Mouse (Mus musculus): Measurements from ENCODE around the gene Sept9. TPM values are rescaled to one million over a fixed set of nuclear protein-coding genes. Genes with fewer than 3 reads are reported as not detected.

Sept9 gene
- polyA plus RNA-seq, 1 experiment from 2014 or later, result 208 TPM

- WGBS, result 88% methylated on average over 6 of the region's 6 CpGs
- no peak overlapping the region for H3K4me3 ChIP-seq (ENCODE audit: low read depth, low read length)
These were observed 40.2 kb downstream of the Sept9 start for GRCm38 (mm10) chr11:117239617-117240016.

DNA sequence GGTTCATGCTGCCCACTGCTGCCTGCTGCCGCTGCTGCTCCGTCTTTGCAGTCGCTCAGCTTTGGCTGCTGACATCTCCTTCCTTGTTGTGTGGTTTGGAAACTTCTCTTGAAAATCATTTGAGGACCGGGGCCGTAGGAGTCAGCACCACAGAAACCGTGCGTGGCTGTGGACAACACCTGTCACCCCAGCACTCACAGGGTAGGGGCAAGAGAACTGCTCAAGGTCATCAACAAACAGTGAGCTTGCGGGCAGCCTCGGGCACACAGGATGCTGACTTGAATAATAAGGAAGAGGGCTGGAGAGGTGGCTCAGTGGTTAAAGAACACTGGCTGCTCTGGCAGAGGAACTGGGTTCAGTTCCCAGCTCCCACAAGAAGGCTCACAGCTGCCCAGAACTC lies 40.9 kb downstream of the Sept9 start:
- Histone ChIP-seq H3K9ac (ENCODE audit: low read length) (no peak overlapping the region), H3K36me3 (ENCODE audit: control insufficient read depth, insufficient read depth, low read length) (no peaks in the 10 kb centered on the region), H3K9me3 (ENCODE audit: control insufficient read depth, low read length) (no peaks in the 10 kb centered on the region), H3K4me2 (ENCODE audit: low read depth, severe bottlenecking) (no peak overlapping the region), H3K27ac (replicated peaks; ENCODE audit: low read depth, low read length) (no peak overlapping the region), H3K4me3 (ENCODE audit: low read depth, low read length) (no peak overlapping the region), H3K4me1 (ENCODE audit: control insufficient read depth, insufficient read depth, low read length) (peaks cover 8% of the 10 kb centered on the region), H3K27me3 (ENCODE audit: control insufficient read depth, insufficient read depth, low read length) (no peaks in the 10 kb centered on the region)
- ATAC-seq (ENCODE audit: insufficient number of reproducible peaks, low FRiP score, low TSS enrichment, low read depth) (no peak), DNase-seq (ENCODE audit: low spot score) (no peak)
- WGBS, result 79% methylated on average over 9 of the region's 9 CpGs

More at GRCm38 (mm10) chr11:117239617-117240016, 40.2 kb downstream of the Sept9 start:
- no peak overlapping the region for H3K4me2 ChIP-seq (ENCODE audit: low read depth, severe bottlenecking)
- H3K27ac ChIP-seq (replicated peaks; ENCODE audit: low read depth, low read length), result no peak overlapping the region
- no peak overlapping the region for H3K9ac ChIP-seq (ENCODE audit: low read length)
- no peaks in the 10 kb centered on the region for H3K9me3 ChIP-seq (ENCODE audit: control insufficient read depth, low read length)
- H3K4me1 ChIP-seq (ENCODE audit: control insufficient read depth, insufficient read depth, low read length), result peaks cover 11% of the 10 kb centered on the region
- no peak for ATAC-seq (ENCODE audit: insufficient number of reproducible peaks, low FRiP score, low TSS enrichment, low read depth)
- DNase-seq (ENCODE audit: low spot score), result no peak
- no peaks in the 10 kb centered on the region for H3K27me3 ChIP-seq (ENCODE audit: control insufficient read depth, insufficient read depth, low read length)
- H3K36me3 ChIP-seq (ENCODE audit: control insufficient read depth, insufficient read depth, low read length), result no peaks in the 10 kb centered on the region

- Histone ChIP-seq H3K4me3 (ENCODE audit: low read depth, low read length) (no peak overlapping the region), H3K27me3 (ENCODE audit: control insufficient read depth, insufficient read depth, low read length) (no peaks in the 10 kb centered on the region), H3K9me3 (ENCODE audit: control insufficient read depth, low read length) (no peaks in the 10 kb centered on the region), H3K27ac (replicated peaks; ENCODE audit: low read depth, low read length) (no peak overlapping the region), H3K4me1 (ENCODE audit: control insufficient read depth, insufficient read depth, low read length) (0 out of 2 replicates have a peak, but pooled peaks cover 4% of the 10 kb centered on the region), H3K36me3 (ENCODE audit: control insufficient read depth, insufficient read depth, low read length) (no peaks in the 10 kb centered on the region), H3K4me2 (ENCODE audit: low read depth, severe bottlenecking) (no peak overlapping the region), H3K9ac (ENCODE audit: low read length) (no peak overlapping the region)
- ATAC-seq (ENCODE audit: insufficient number of reproducible peaks, low FRiP score, low TSS enrichment, low read depth), result no peak
- 85% methylated on average over 11 of the region's 11 CpGs for WGBS
- no peak for DNase-seq (ENCODE audit: low spot score)
These were observed 41.6 kb downstream of the Sept9 start for GRCm38 (mm10) chr11:117240861-117241738.

- H3K4me2 ChIP-seq (ENCODE audit: low read depth, severe bottlenecking), result no peak overlapping the region
- H3K4me3 ChIP-seq (ENCODE audit: low read depth, low read length), result no peak overlapping the region
- H3K27me3 ChIP-seq (ENCODE audit: control insufficient read depth, insufficient read depth, low read length), result no peaks in the 10 kb centered on the region
- 90% methylated on average over 10 of the region's 10 CpGs for WGBS
- no peak for DNase-seq (ENCODE audit: low spot score)
- 0 out of 2 replicates have a peak, but pooled peaks cover 4% of the 10 kb centered on the region for H3K4me1 ChIP-seq (ENCODE audit: control insufficient read depth, insufficient read depth, low read length)
- H3K36me3 ChIP-seq (ENCODE audit: control insufficient read depth, insufficient read depth, low read length), result no peaks in the 10 kb centered on the region
- no peak overlapping the region for H3K27ac ChIP-seq (replicated peaks; ENCODE audit: low read depth, low read length)
- H3K9me3 ChIP-seq (ENCODE audit: control insufficient read depth, low read length), result no peaks in the 10 kb centered on the region
- ATAC-seq (ENCODE audit: insufficient number of reproducible peaks, low FRiP score, low TSS enrichment, low read depth), result no peak
- no peak overlapping the region for H3K9ac ChIP-seq (ENCODE audit: low read length)
These were observed 43.1 kb downstream of the Sept9 start for GRCm38 (mm10) chr11:117242339-117243084.

DNA sequence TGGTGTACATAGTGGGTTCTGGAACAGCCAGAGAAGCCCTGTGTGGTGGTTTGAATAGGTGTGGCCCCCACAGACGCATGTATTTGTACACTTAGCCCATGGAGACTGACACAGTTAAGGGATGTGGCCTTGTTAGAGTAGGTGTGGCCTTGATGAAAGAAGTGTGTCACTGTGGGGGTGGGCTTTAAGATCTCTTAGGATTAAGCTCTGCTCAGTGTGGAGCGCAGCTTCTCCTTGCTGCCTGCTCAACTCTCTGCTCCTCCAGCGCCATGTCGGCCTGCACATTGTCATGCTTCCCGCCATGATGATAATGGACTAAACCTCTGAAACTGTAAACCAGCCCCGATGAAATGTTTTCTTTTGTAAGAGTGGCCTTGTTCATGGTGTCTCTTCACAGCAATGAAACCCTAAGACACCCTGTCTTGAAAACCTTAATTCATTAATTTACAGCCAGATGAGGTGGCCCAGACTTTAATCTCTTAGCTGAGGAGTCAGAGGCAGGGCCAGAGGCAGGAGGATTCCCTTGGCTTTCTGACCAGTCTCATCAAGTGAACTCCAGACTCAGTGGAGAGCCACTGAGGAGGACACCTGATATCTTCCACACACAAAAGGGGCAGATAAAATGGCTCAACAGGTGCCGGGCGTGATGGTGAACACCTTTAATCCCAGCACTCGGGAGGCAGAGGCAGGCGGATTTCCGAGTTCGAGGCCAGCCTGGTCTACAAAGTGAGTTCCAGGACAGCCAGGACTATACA lies 44.3 kb downstream of the Sept9 start:
- no peak for DNase-seq (ENCODE audit: low spot score)
- Histone ChIP-seq H3K4me1 (ENCODE audit: control insufficient read depth, insufficient read depth, low read length) (peaks cover 2% of the 10 kb centered on the region), H3K9ac (ENCODE audit: low read length) (no peak overlapping the region), H3K9me3 (ENCODE audit: control insufficient read depth, low read length) (no peaks in the 10 kb centered on the region), H3K27ac (replicated peaks; ENCODE audit: low read depth, low read length) (no peak overlapping the region), H3K27me3 (ENCODE audit: control insufficient read depth, insufficient read depth, low read length) (no peaks in the 10 kb centered on the region), H3K4me3 (ENCODE audit: low read depth, low read length) (no peak overlapping the region), H3K36me3 (ENCODE audit: control insufficient read depth, insufficient read depth, low read length) (no peaks in the 10 kb centered on the region), H3K4me2 (ENCODE audit: low read depth, severe bottlenecking) (no peak overlapping the region)
- ATAC-seq (ENCODE audit: insufficient number of reproducible peaks, low FRiP score, low TSS enrichment, low read depth), result no peak
- 89% methylated on average over 12 of the region's 12 CpGs for WGBS

DNA sequence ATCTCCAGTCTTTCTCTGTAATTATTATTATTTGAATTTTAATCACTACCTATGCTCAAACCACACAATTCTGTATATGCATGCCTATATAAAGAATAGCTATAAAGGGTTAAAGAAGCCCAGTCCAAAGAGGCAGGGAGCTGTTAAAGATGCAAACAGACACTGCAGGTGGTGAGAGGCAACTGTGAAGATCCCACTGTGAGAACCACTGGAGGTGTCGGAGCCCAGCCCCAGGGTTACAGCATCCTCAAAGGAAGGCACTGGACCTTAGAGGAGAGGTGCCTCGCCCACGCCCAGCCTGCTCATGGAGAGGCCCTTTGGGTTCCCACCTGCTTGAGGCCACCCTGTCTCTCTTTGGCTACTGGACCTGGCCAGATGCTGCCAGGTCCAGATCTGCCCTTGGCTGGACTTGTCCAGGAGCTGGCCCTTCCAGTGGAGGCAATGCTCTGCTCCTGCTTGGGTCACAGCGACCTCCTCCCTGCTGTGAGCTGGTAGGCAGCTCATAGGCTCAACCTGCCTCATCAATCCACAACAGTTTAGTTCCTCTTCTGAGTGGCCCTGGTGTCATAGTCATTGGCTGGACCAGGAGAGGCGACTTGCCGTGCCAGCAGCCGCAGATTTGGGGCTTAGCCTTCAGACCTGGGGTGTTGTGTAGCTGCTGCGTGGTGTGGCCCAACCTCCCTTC lies 45.7 kb downstream of the Sept9 start:
- no peak overlapping the region for H3K9ac ChIP-seq (ENCODE audit: low read length)
- H3K4me1 ChIP-seq (ENCODE audit: control insufficient read depth, insufficient read depth, low read length), result peaks cover 12% of the 10 kb centered on the region
- no peaks in the 10 kb centered on the region for H3K36me3 ChIP-seq (ENCODE audit: control insufficient read depth, insufficient read depth, low read length)
- ATAC-seq (ENCODE audit: insufficient number of reproducible peaks, low FRiP score, low TSS enrichment, low read depth) (no peak), DNase-seq (ENCODE audit: low spot score) (no peak)
- H3K4me3 ChIP-seq (ENCODE audit: low read depth, low read length), result no peak overlapping the region
- H3K9me3 ChIP-seq (ENCODE audit: control insufficient read depth, low read length), result no peaks in the 10 kb centered on the region
- no peak overlapping the region for H3K4me2 ChIP-seq (ENCODE audit: low read depth, severe bottlenecking)
- 51% methylated on average over 8 of the region's 8 CpGs for WGBS
- H3K27ac ChIP-seq (replicated peaks; ENCODE audit: low read depth, low read length), result no peak overlapping the region
- no peaks in the 10 kb centered on the region for H3K27me3 ChIP-seq (ENCODE audit: control insufficient read depth, insufficient read depth, low read length)

GRCm38 (mm10) chr11:117245846-117246245 lies 46.4 kb downstream of the Sept9 start:
- H3K36me3 ChIP-seq (ENCODE audit: control insufficient read depth, insufficient read depth, low read length), result no peaks in the 10 kb centered on the region
- H3K4me3 ChIP-seq (ENCODE audit: low read depth, low read length), result no peak overlapping the region
- 73% methylated on average over 3 of the region's 3 CpGs for WGBS
- no peaks in the 10 kb centered on the region for H3K27me3 ChIP-seq (ENCODE audit: control insufficient read depth, insufficient read depth, low read length)
- DNase-seq (ENCODE audit: low spot score) (no peak), ATAC-seq (ENCODE audit: insufficient number of reproducible peaks, low FRiP score, low TSS enrichment, low read depth) (no peak)
- no peaks in the 10 kb centered on the region for H3K9me3 ChIP-seq (ENCODE audit: control insufficient read depth, low read length)
- H3K4me1 ChIP-seq (ENCODE audit: control insufficient read depth, insufficient read depth, low read length), result peaks cover 12% of the 10 kb centered on the region
- no peak overlapping the region for H3K4me2 ChIP-seq (ENCODE audit: low read depth, severe bottlenecking)
- H3K9ac ChIP-seq (ENCODE audit: low read length), result no peak overlapping the region
- no peak overlapping the region for H3K27ac ChIP-seq (replicated peaks; ENCODE audit: low read depth, low read length)

DNA sequence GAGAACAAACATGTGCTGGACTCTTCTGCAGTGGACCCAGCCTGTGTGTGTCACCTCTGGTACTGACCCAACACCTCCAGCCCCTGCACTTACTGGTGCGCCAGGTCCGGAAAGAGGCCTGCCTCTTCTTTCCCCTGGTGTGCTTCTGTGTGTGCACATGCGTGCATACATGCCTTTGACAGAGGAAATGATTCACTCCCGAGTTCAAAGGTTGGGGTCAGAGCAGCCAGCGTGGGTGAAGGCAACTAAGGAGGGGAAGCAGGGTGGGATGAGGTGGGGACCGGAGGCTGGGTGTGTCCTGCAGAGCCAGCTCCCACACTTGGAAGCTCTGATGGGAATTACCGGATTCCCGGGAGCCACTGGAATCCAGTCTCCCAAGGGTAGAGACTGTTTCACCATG lies 46.8 kb downstream of the Sept9 start:
- H3K4me3 ChIP-seq (ENCODE audit: low read depth, low read length), result no peak overlapping the region
- no peak overlapping the region for H3K27ac ChIP-seq (replicated peaks; ENCODE audit: low read depth, low read length)
- H3K36me3 ChIP-seq (ENCODE audit: control insufficient read depth, insufficient read depth, low read length), result no peaks in the 10 kb centered on the region
- no peak overlapping the region for H3K4me2 ChIP-seq (ENCODE audit: low read depth, severe bottlenecking)
- no peaks in the 10 kb centered on the region for H3K9me3 ChIP-seq (ENCODE audit: control insufficient read depth, low read length)
- 61% methylated on average over 8 of the region's 8 CpGs for WGBS
- DNase-seq (ENCODE audit: low spot score) (no peak), ATAC-seq (ENCODE audit: insufficient number of reproducible peaks, low FRiP score, low TSS enrichment, low read depth) (no peak)
- H3K9ac ChIP-seq (ENCODE audit: low read length), result no peak overlapping the region
- peaks cover 12% of the 10 kb centered on the region for H3K4me1 ChIP-seq (ENCODE audit: control insufficient read depth, insufficient read depth, low read length)
- H3K27me3 ChIP-seq (ENCODE audit: control insufficient read depth, insufficient read depth, low read length), result no peaks in the 10 kb centered on the region
